ENCODE assay signal across 8 mouse cellular contexts in the genomic region with DNA sequence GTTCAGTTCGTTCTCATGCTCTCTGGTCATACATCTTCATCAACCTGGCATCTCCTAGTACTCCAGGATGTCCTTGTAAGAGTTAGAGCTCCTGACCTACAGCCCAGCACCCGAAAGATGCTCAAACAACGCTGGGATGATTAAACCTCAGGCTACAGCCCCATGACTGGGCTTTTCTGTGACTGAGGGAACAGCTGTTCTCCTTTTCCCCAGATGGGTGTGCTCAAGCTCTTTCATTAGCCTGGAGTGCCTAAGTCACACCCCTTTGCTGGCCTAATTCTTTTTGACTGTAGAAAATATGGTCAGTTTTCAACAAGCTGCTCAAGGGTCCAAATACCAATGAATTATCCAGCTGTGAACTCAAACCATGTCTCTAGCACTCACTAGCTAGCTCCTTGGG. TPM values are rescaled to one million over a fixed set of nuclear protein-coding genes. Genes with fewer than 3 reads are reported as not detected.
DNase-seq lines count a peak whose midpoint lies in the region; ATAC-seq and TF ChIP-seq lines count a peak whose summit lies in the region.

No protein-coding gene starts in this region.

- H3K4me1 ChIP-seq in liver, postnatal 0 days (ENCODE audit: insufficient read depth): peaks cover 16% of the 10 kb centered on the region
- H3K4me1 ChIP-seq in liver, embryonic 11.5 days (replicated peaks; ENCODE audit: control insufficient read depth, insufficient read depth, low read length): peaks cover 5% of the 10 kb centered on the region; the same call in 1 of the 2 replicates

- H3K27me3 ChIP-seq in liver, postnatal 0 days (ENCODE audit: insufficient read depth, low read length): peaks cover 7% of the 10 kb centered on the region; the same call in 1 of the 2 replicates
- peaks cover 22% of the 10 kb centered on the region for H3K27me3 ChIP-seq in liver, embryonic 11.5 days (replicated peaks; ENCODE audit: control insufficient read depth, insufficient read depth, low read length)

- no peak overlapping the region for H3K27ac ChIP-seq in liver, postnatal 0 days (ENCODE audit: low read depth)
- H3K27ac ChIP-seq in liver, embryonic 11.5 days (ENCODE audit: low read depth, low read length): no peak overlapping the region

- H3K4me2 ChIP-seq in liver, postnatal 0 days (ENCODE audit: low read depth, low read length): no peak overlapping the region
- no peak overlapping the region for H3K4me2 ChIP-seq in liver, embryonic 11.5 days

- 36% methylated on average over 3 of the region's 3 CpGs for WGBS in liver, postnatal 0 days (ENCODE audit: insufficient replicate concordance)
- WGBS in liver, embryonic 11.5 days: 33% methylated on average over 3 of the region's 3 CpGs

- no peaks in the 10 kb centered on the region for H3K36me3 ChIP-seq in liver, postnatal 0 days (replicated peaks; ENCODE audit: insufficient read depth, low read length)
- H3K36me3 ChIP-seq in liver, embryonic 11.5 days (ENCODE audit: control insufficient read depth, insufficient read depth, low read length): no peaks in the 10 kb centered on the region

- H3K9ac ChIP-seq in liver, postnatal 0 days (replicated peaks): no peak overlapping the region
- H3K9ac ChIP-seq in liver, embryonic 11.5 days (ENCODE audit: low read depth, low read length): no peak overlapping the region

- intact Hi-C loops in heart, postnatal 14 days (cut with DNase I): loop anchor here (2.0 to 5.0 kb wide), 3 partner anchors 203 to 449 kb away; partner anchors contain the start of gene 2410004P03Rik

- H3K9me3 ChIP-seq in liver, postnatal 0 days (ENCODE audit: low read length): no peaks in the 10 kb centered on the region
- H3K9me3 ChIP-seq in liver, embryonic 11.5 days (ENCODE audit: control insufficient read depth, low read length): no peaks in the 10 kb centered on the region

- DNase-seq in cerebellum, postnatal 14 days: peak; percentile 54 to 59
- DNase-seq in cerebellum, adult 8-10 months: no peak
- DNase-seq in liver, postnatal 0 days: peak; percentile 34
- no peak for DNase-seq in liver, embryonic 11.5 days (ENCODE audit: low spot score)
- peak; percentile 77 for DNase-seq in MN1 (ENCODE audit: low spot score)
- DNase-seq in heart, postnatal 14 days: peak; percentile 45 to 63
- DNase-seq in lung, postnatal 10 days: peak; percentile 72
- DNase-seq in T-cell, adult 2 months (ENCODE audit: low spot score): no peak

- no peak for ATAC-seq in liver, postnatal 0 days
- no peak for ATAC-seq in liver, embryonic 11.5 days (replicated peaks; ENCODE audit: low FRiP score)

- H3K4me3 ChIP-seq in liver, postnatal 0 days (ENCODE audit: low read depth, low read length): no peak overlapping the region
- H3K4me3 ChIP-seq in liver, embryonic 11.5 days (ENCODE audit: low read depth, low read length): no peak overlapping the region

- TF ChIP-seq CTCF in liver, postnatal 0 days (IDR thresholded peaks at IDR 0.05; ENCODE audit: low read depth): peak; percentile 68

- no peak for TF ChIP-seq EP300 in liver, postnatal 0 days (IDR thresholded peaks at IDR 0.05; ENCODE audit: low read depth)

RNA-seq across cellular contexts. Expression of gene E2f6, which starts 2.7 kb away (rescaled TPM):
- polyA plus RNA-seq in liver, postnatal 0 days (2015; fragmentation: Nextera tagmentation; extraction: Ambion mirVana): 9.0 and 9.2 TPM in 2 replicates
- polyA plus RNA-seq in liver, embryonic 11.5 days (2014; fragmentation: Nextera tagmentation; extraction: Ambion mirVana): 42.7 and 49.0 TPM in 2 replicates
- 10 to 100 TPM; 57.2 to 60.7 TPM for total RNA-seq in heart, postnatal 14 days (2021)

RNA-seq across cellular contexts. Expression of gene Greb1, which starts 7.4 kb away (rescaled TPM):
- polyA plus RNA-seq in liver, postnatal 0 days (2015; fragmentation: Nextera tagmentation; extraction: Ambion mirVana): 0.12 and 0.22 TPM in 2 replicates
- 4.3 and 5.5 TPM in 2 replicates for polyA plus RNA-seq in liver, embryonic 11.5 days (2014; fragmentation: Nextera tagmentation; extraction: Ambion mirVana)
- under 1 TPM; 0.19 to 0.90 TPM for total RNA-seq in heart, postnatal 14 days (2021)

Comparison
In these comparisons a context has a peak if more than half of its experiments do, and no peak if none do; other contexts are left out.
1. DNase-seq: peak in cerebellum, postnatal 14 days (2 of 2), liver, postnatal 0 days (single experiment), MN1 (single experiment), heart, postnatal 14 days (2 of 2) and lung, postnatal 10 days (single experiment); none in cerebellum, adult 8-10 months (single experiment), liver, embryonic 11.5 days (single experiment) and T-cell, adult 2 months (single experiment).